Mouse (Mus musculus): Measurements from ENCODE around the gene Ccdc154. TPM values are rescaled to one million over a fixed set of nuclear protein-coding genes. Genes with fewer than 3 reads are reported as not detected.
"Not testable (repeated sequence)": the region's sequence is repeated elsewhere in the genome, so short reads cannot be mapped to it uniquely, and the experiment has no call there.

Gene Ccdc154
- not detected in 2 replicates for polyA plus RNA-seq (2016; fragmentation: Nextera tagmentation; extraction: Ambion mirVana)

GRCm38 (mm10) chr17:25162161-25162560 is at the start of gene Ccdc154:
TSS of gene Ccdc154 (plus strand) at chr17:25162461.
- H3K36me3 ChIP-seq (replicated peaks): peaks cover 42% of the 10 kb centered on the region
- no peaks in the 10 kb centered on the region for H3K9me3 ChIP-seq
- DNase-seq (ENCODE audit: extremely low spot score, low spot score): no peak
- H3K27me3 ChIP-seq (ENCODE audit: poor library complexity, severe bottlenecking): no peaks in the 10 kb centered on the region
- no peaks in the 10 kb centered on the region for H3K4me1 ChIP-seq
- 81% methylated on average over 1 of the region's 1 CpGs for WGBS
- no peak within 1 kb of the TSS for H3K27ac ChIP-seq
- H3K4me3 ChIP-seq: no peak within 1 kb of the TSS

GRCm38 (mm10) chr17:25114908-25115645 is 47.2 kb upstream of the Ccdc154 start:
- peaks cover 43% of the 10 kb centered on the region for H3K36me3 ChIP-seq (replicated peaks)
- no peaks in the 10 kb centered on the region for H3K9me3 ChIP-seq
- no peak for DNase-seq (ENCODE audit: extremely low spot score, low spot score)
- H3K27ac ChIP-seq: peak overlapping the region; percentile 95
- WGBS: 14% methylated on average over 23 of the region's 23 CpGs
- peaks cover 24% of the 10 kb centered on the region for H3K4me1 ChIP-seq
- peak overlapping the region; percentile 83 for H3K4me3 ChIP-seq
- H3K27me3 ChIP-seq (ENCODE audit: poor library complexity, severe bottlenecking): no peaks in the 10 kb centered on the region

GRCm38 (mm10) chr17:25115664-25116432 is 46.4 kb upstream of the Ccdc154 start, which contains the start of gene Telo2:
TSS of gene Telo2 (minus strand) at chr17:25115967.
- Histone ChIP-seq H3K9me3 (no peaks in the 10 kb centered on the region), H3K4me3 (peak within 1 kb of the TSS; percentile 83), H3K27ac (peak within 1 kb of the TSS; percentile 95), H3K27me3 (ENCODE audit: poor library complexity, severe bottlenecking) (no peaks in the 10 kb centered on the region), H3K36me3 (replicated peaks) (peaks cover 36% of the 10 kb centered on the region), H3K4me1 (peaks cover 24% of the 10 kb centered on the region)
- DNase-seq (ENCODE audit: extremely low spot score, low spot score): peak; percentile 90
- 5% methylated on average over 40 of the region's 40 CpGs for WGBS

GRCm38 (mm10) chr17:25117263-25117662 is 45.0 kb upstream of the Ccdc154 start:
- WGBS: 34% methylated on average over 4 of the region's 4 CpGs

GRCm38 (mm10) chr17:25120406-25120805 is 41.9 kb upstream of the Ccdc154 start, which contains the start of gene Ptx4:
TSS of gene Ptx4 (plus strand) at chr17:25120760.
- 40% methylated on average over 3 of the region's 3 CpGs for WGBS
- no peak within 1 kb of the TSS for H3K4me3 ChIP-seq
- DNase-seq (ENCODE audit: extremely low spot score, low spot score): no peak
- no peak within 1 kb of the TSS for H3K27ac ChIP-seq
- H3K36me3 ChIP-seq (replicated peaks): no peaks in the 10 kb centered on the region
- H3K27me3 ChIP-seq (ENCODE audit: poor library complexity, severe bottlenecking): peaks cover 9% of the 10 kb centered on the region; the same call in 1 of the 2 replicates
- no peaks in the 10 kb centered on the region for H3K9me3 ChIP-seq
- peaks cover 10% of the 10 kb centered on the region for H3K4me1 ChIP-seq

More at GRCm38 (mm10) chr17:25117263-25117662, 45.0 kb upstream of the Ccdc154 start:
- Histone ChIP-seq H3K36me3 (replicated peaks) (peaks cover 22% of the 10 kb centered on the region), H3K4me3 (no peak overlapping the region), H3K9me3 (no peaks in the 10 kb centered on the region), H3K27me3 (ENCODE audit: poor library complexity, severe bottlenecking) (no peaks in the 10 kb centered on the region), H3K27ac (no peak overlapping the region), H3K4me1 (peaks cover 24% of the 10 kb centered on the region)
- no peak for DNase-seq (ENCODE audit: extremely low spot score, low spot score)

- DNase-seq (ENCODE audit: extremely low spot score, low spot score): no peak
- no peak overlapping the region for H3K27ac ChIP-seq
- no peaks in the 10 kb centered on the region for H3K9me3 ChIP-seq
- H3K27me3 ChIP-seq (ENCODE audit: poor library complexity, severe bottlenecking): peaks cover 9% of the 10 kb centered on the region; the same call in 1 of the 2 replicates
- no peaks in the 10 kb centered on the region for H3K36me3 ChIP-seq (replicated peaks)
- WGBS: 35% methylated on average over 7 of the region's 7 CpGs
- H3K4me1 ChIP-seq: no peaks in the 10 kb centered on the region
- no peak overlapping the region for H3K4me3 ChIP-seq
Measured at GRCm38 (mm10) chr17:25123979-25124378, 38.3 kb upstream of the Ccdc154 start.

- not testable (repeated sequence) for H3K9me3 ChIP-seq; H3K36me3 ChIP-seq (replicated peaks); H3K4me3 ChIP-seq; DNase-seq (ENCODE audit: extremely low spot score, low spot score); H3K27me3 ChIP-seq (ENCODE audit: poor library complexity, severe bottlenecking); H3K27ac ChIP-seq; H3K4me1 ChIP-seq
- WGBS: 78% methylated on average over 3 of the region's 3 CpGs
Measured at GRCm38 (mm10) chr17:25125442-25126060, 36.7 kb upstream of the Ccdc154 start.

GRCm38 (mm10) chr17:25127079-25127478 is 35.2 kb upstream of the Ccdc154 start:
- H3K4me3 ChIP-seq: no peak overlapping the region
- no peak overlapping the region for H3K27ac ChIP-seq
- no peaks in the 10 kb centered on the region for H3K4me1 ChIP-seq
- H3K36me3 ChIP-seq (replicated peaks): no peaks in the 10 kb centered on the region
- WGBS: 77% methylated on average over 8 of the region's 8 CpGs
- peaks cover 9% of the 10 kb centered on the region; the same call in 1 of the 2 replicates for H3K27me3 ChIP-seq (ENCODE audit: poor library complexity, severe bottlenecking)
- DNase-seq (ENCODE audit: extremely low spot score, low spot score): no peak
- H3K9me3 ChIP-seq: no peaks in the 10 kb centered on the region

GRCm38 (mm10) chr17:25127681-25128080 is 34.6 kb upstream of the Ccdc154 start:
- Histone ChIP-seq H3K4me3 (no peak overlapping the region), H3K9me3 (no peaks in the 10 kb centered on the region), H3K27me3 (ENCODE audit: poor library complexity, severe bottlenecking) (peaks cover 9% of the 10 kb centered on the region; the same call in 1 of the 2 replicates), H3K36me3 (replicated peaks) (no peaks in the 10 kb centered on the region), H3K4me1 (no peaks in the 10 kb centered on the region), H3K27ac (no peak overlapping the region)
- WGBS: 81% methylated on average over 9 of the region's 9 CpGs
- no peak for DNase-seq (ENCODE audit: extremely low spot score, low spot score)

- no peak for DNase-seq (ENCODE audit: extremely low spot score, low spot score)
- Histone ChIP-seq H3K27ac (no peak overlapping the region), H3K36me3 (replicated peaks) (no peaks in the 10 kb centered on the region), H3K4me1 (peaks cover 13% of the 10 kb centered on the region), H3K4me3 (no peak overlapping the region), H3K27me3 (ENCODE audit: poor library complexity, severe bottlenecking) (no peaks in the 10 kb centered on the region), H3K9me3 (no peaks in the 10 kb centered on the region)
- WGBS: 94% methylated on average over 1 of the region's 1 CpGs
Measured at GRCm38 (mm10) chr17:25130060-25130459, 32.2 kb upstream of the Ccdc154 start.

- peak; percentile 93 for DNase-seq (ENCODE audit: extremely low spot score, low spot score)
- WGBS: under 1% methylated on average over 40 of the region's 40 CpGs
- Histone ChIP-seq H3K4me1 (peaks cover 17% of the 10 kb centered on the region), H3K36me3 (replicated peaks) (no peaks in the 10 kb centered on the region; the same call in 1 of the 2 replicates), H3K27ac (peak within 1 kb of the TSS; percentile 85), H3K27me3 (ENCODE audit: poor library complexity, severe bottlenecking) (no peaks in the 10 kb centered on the region), H3K4me3 (peak within 1 kb of the TSS; percentile 92), H3K9me3 (no peaks in the 10 kb centered on the region)
Measured at GRCm38 (mm10) chr17:25133275-25133698, 29.0 kb upstream of the Ccdc154 start, which contains the start of gene Clcn7. TSS of gene Clcn7 (plus strand) at chr17:25133391.

GRCm38 (mm10) chr17:25135622-25136021 is 26.6 kb upstream of the Ccdc154 start:
- Histone ChIP-seq H3K4me1 (peaks cover 17% of the 10 kb centered on the region), H3K4me3 (no peak overlapping the region), H3K9me3 (no peaks in the 10 kb centered on the region), H3K27me3 (ENCODE audit: poor library complexity, severe bottlenecking) (no peaks in the 10 kb centered on the region), H3K36me3 (replicated peaks) (peaks cover 3% of the 10 kb centered on the region; the same call in 1 of the 2 replicates), H3K27ac (no peak overlapping the region)
- 95% methylated on average over 6 of the region's 6 CpGs for WGBS
- DNase-seq (ENCODE audit: extremely low spot score, low spot score): no peak

All from forebrain, embryonic 10.5 days (tissue).